Mouse (Mus musculus): ENCODE results near the gene Ppcs. TPM values are rescaled to one million over a fixed set of nuclear protein-coding genes. Genes with fewer than 3 reads are reported as not detected.

Ppcs gene
- polyA plus RNA-seq, 1 experiment from 2014 or later = 31.5 TPM

DNA sequence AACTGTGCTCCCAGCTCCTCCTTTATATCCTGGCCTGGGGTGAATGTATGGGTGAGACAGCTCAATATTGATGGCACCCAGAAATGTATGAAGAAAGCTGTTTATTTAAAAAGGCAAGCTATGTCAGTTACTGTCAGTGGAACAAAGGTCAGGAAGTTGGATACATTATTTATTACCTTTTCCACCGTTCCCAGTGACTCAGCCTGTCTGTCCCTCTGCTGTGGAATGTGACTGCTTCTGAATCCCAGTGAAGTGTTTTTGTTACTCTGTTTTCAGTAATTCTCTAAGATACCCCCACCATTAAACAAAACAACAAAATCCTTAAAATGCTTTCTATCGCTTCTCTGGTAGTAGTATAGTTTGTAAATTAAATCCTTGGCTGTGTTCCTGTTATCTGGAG lies 3.4 kb upstream of the Ppcs start:
- no peaks in the 10 kb centered on the region; the same call in 1 of the 2 replicates for H3K27me3 ChIP-seq (ENCODE audit: control insufficient read depth, insufficient read depth, low read depth, low read length)
- ATAC-seq (ENCODE audit: low read depth) = no peak
- 29% methylated on average over 2 of the region's 2 CpGs for WGBS
- H3K9me3 ChIP-seq (ENCODE audit: control insufficient read depth, low read length) = no peaks in the 10 kb centered on the region
- H3K4me1 ChIP-seq (replicated peaks; ENCODE audit: control insufficient read depth, insufficient read depth, low read length) = peaks cover 15% of the 10 kb centered on the region
- H3K9ac ChIP-seq (ENCODE audit: low read length) = no peak overlapping the region
- no peak overlapping the region for H3K27ac ChIP-seq (ENCODE audit: low read length)
- no peak overlapping the region for H3K4me3 ChIP-seq (ENCODE audit: low read length)
- no peak overlapping the region for H3K4me2 ChIP-seq (ENCODE audit: low read depth, low read length)
- no peaks in the 10 kb centered on the region for H3K36me3 ChIP-seq (ENCODE audit: control insufficient read depth, insufficient read depth, low read length)

DNA sequence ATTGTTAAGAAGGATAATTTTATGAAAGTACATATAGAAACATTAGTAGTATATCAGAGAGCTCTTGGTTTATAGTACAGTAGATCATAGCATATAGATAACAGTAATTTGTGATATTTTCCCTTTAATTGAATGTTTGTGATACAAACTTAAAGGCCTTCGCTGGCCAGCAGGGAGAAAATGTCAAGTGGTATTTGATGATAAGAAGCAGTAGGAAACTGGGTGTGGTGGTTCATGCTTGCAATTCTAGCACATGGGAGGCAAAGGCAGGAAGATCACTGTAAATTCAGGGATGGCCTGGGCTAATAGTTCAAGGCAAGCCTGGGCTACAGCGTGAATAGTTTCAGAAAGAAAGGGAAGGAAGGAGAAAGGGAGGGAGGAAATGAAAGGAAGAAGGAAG lies 2.9 kb upstream of the Ppcs start:
- no peaks in the 10 kb centered on the region; the same call in 1 of the 2 replicates for H3K27me3 ChIP-seq (ENCODE audit: control insufficient read depth, insufficient read depth, low read depth, low read length)
- 74% methylated on average over 2 of the region's 2 CpGs for WGBS
- no peak overlapping the region for H3K4me3 ChIP-seq (ENCODE audit: low read length)
- no peak overlapping the region for H3K9ac ChIP-seq (ENCODE audit: low read length)
- H3K36me3 ChIP-seq (ENCODE audit: control insufficient read depth, insufficient read depth, low read length) = no peaks in the 10 kb centered on the region
- H3K4me2 ChIP-seq (ENCODE audit: low read depth, low read length) = no peak overlapping the region
- H3K27ac ChIP-seq (ENCODE audit: low read length) = no peak overlapping the region
- peaks cover 15% of the 10 kb centered on the region for H3K4me1 ChIP-seq (replicated peaks; ENCODE audit: control insufficient read depth, insufficient read depth, low read length)
- H3K9me3 ChIP-seq (ENCODE audit: control insufficient read depth, low read length) = no peaks in the 10 kb centered on the region
- ATAC-seq (ENCODE audit: low read depth) = no peak

GRCm38 (mm10) chr4:119421921-119422293 lies 313 bp downstream of the Ppcs start:
- Histone ChIP-seq H3K27ac (ENCODE audit: low read length) (peak overlapping the region; percentile 96), H3K9ac (ENCODE audit: low read length) (peak overlapping the region; percentile 92), H3K9me3 (ENCODE audit: control insufficient read depth, low read length) (no peaks in the 10 kb centered on the region), H3K4me1 (replicated peaks; ENCODE audit: control insufficient read depth, insufficient read depth, low read length) (peaks cover 15% of the 10 kb centered on the region), H3K27me3 (ENCODE audit: control insufficient read depth, insufficient read depth, low read depth, low read length) (no peaks in the 10 kb centered on the region), H3K4me2 (ENCODE audit: low read depth, low read length) (peak overlapping the region; percentile 78), H3K36me3 (ENCODE audit: control insufficient read depth, insufficient read depth, low read length) (no peaks in the 10 kb centered on the region), H3K4me3 (ENCODE audit: low read length) (peak overlapping the region; percentile 79)
- under 1% methylated on average over 31 of the region's 31 CpGs for WGBS
- ATAC-seq (ENCODE audit: low read depth) = peak; percentile 63

DNA sequence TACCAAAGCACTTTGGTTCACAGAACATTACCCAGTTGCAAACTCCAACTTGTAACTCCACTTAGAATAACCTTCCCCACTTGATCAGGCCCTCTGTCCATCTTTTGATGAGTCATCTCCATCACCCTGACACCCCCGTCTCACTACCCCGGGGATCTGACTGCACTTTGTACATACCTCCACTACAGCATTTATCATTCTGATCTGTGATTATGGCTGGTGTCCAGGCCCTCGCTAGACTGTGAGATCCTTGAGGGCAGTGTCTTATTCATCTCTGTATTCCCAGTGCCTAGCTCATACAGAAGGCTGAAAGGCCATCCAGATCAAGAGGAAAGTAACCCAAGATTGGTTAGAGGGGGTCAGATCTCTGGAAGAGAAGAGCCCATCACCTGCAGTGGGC lies 1.0 kb downstream of the Ppcs start:
- 24% methylated on average over 3 of the region's 3 CpGs for WGBS
- H3K9me3 ChIP-seq (ENCODE audit: control insufficient read depth, low read length) = no peaks in the 10 kb centered on the region
- peaks cover 15% of the 10 kb centered on the region for H3K4me1 ChIP-seq (replicated peaks; ENCODE audit: control insufficient read depth, insufficient read depth, low read length)
- H3K27ac ChIP-seq (ENCODE audit: low read length) = no peak overlapping the region
- peak overlapping the region; percentile 92 for H3K9ac ChIP-seq (ENCODE audit: low read length)
- ATAC-seq (ENCODE audit: low read depth) = no peak
- H3K4me3 ChIP-seq (ENCODE audit: low read length) = peak overlapping the region; percentile 79
- H3K4me2 ChIP-seq (ENCODE audit: low read depth, low read length) = peak overlapping the region; percentile 78
- no peaks in the 10 kb centered on the region for H3K36me3 ChIP-seq (ENCODE audit: control insufficient read depth, insufficient read depth, low read length)
- H3K27me3 ChIP-seq (ENCODE audit: control insufficient read depth, insufficient read depth, low read depth, low read length) = no peaks in the 10 kb centered on the region

DNA sequence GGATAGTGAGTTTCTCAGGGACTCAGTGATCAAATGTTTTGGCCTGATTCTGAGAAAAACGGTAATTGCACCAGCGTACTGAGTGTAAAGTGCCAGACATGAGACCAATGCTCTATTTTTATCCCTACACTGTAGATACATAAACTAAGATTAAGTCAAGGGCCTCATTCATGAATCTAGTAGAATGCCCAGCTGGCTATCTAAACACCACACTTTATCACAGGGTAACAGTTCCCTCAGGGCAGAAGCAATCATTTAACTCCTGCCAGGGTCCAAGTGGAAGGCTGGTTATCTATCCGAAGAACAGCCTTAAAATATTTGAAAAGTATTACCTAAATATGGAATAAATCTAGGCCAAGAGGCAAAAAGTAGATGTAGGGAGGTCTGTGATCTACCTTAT lies 4.3 kb downstream of the Ppcs start:
- no peak overlapping the region for H3K27ac ChIP-seq (ENCODE audit: low read length)
- peaks cover 11% of the 10 kb centered on the region for H3K4me1 ChIP-seq (replicated peaks; ENCODE audit: control insufficient read depth, insufficient read depth, low read length)
- no peak overlapping the region for H3K9ac ChIP-seq (ENCODE audit: low read length)
- 86% methylated on average over 3 of the region's 3 CpGs for WGBS
- no peak overlapping the region for H3K4me2 ChIP-seq (ENCODE audit: low read depth, low read length)
- H3K4me3 ChIP-seq (ENCODE audit: low read length) = no peak overlapping the region
- H3K9me3 ChIP-seq (ENCODE audit: control insufficient read depth, low read length) = no peaks in the 10 kb centered on the region
- H3K36me3 ChIP-seq (ENCODE audit: control insufficient read depth, insufficient read depth, low read length) = no peaks in the 10 kb centered on the region
- no peaks in the 10 kb centered on the region for H3K27me3 ChIP-seq (ENCODE audit: control insufficient read depth, insufficient read depth, low read depth, low read length)
- ATAC-seq (ENCODE audit: low read depth) = no peak

- WGBS = 69% methylated on average over 3 of the region's 3 CpGs
- no peak overlapping the region for H3K27ac ChIP-seq (ENCODE audit: low read length)
- no peak overlapping the region for H3K9ac ChIP-seq (ENCODE audit: low read length)
- peaks cover 16% of the 10 kb centered on the region for H3K4me1 ChIP-seq (replicated peaks; ENCODE audit: control insufficient read depth, insufficient read depth, low read length)
- no peak overlapping the region for H3K4me2 ChIP-seq (ENCODE audit: low read depth, low read length)
- no peaks in the 10 kb centered on the region for H3K27me3 ChIP-seq (ENCODE audit: control insufficient read depth, insufficient read depth, low read depth, low read length)
- no peaks in the 10 kb centered on the region for H3K9me3 ChIP-seq (ENCODE audit: control insufficient read depth, low read length)
- ATAC-seq (ENCODE audit: low read depth) = no peak
- no peak overlapping the region for H3K4me3 ChIP-seq (ENCODE audit: low read length)
- no peaks in the 10 kb centered on the region for H3K36me3 ChIP-seq (ENCODE audit: control insufficient read depth, insufficient read depth, low read length)
Observed at GRCm38 (mm10) chr4:119417270-119417669, 5.0 kb downstream of the Ppcs start.

GRCm38 (mm10) chr4:119415072-119415753 lies 7.0 kb downstream of the Ppcs start, which contains the start of gene Ccdc30:
Gene Ccdc30, minus strand, starts transcription at chr4:119415521.
- H3K27ac ChIP-seq (ENCODE audit: low read length) = no peak within 1 kb of the TSS
- under 1% methylated on average over 49 of the region's 49 CpGs for WGBS
- H3K4me2 ChIP-seq (ENCODE audit: low read depth, low read length) = peak within 1 kb of the TSS; percentile 79
- peaks cover 8% of the 10 kb centered on the region; the same call in 1 of the 2 replicates for H3K4me1 ChIP-seq (replicated peaks; ENCODE audit: control insufficient read depth, insufficient read depth, low read length)
- no peaks in the 10 kb centered on the region for H3K9me3 ChIP-seq (ENCODE audit: control insufficient read depth, low read length)
- no peaks in the 10 kb centered on the region for H3K36me3 ChIP-seq (ENCODE audit: control insufficient read depth, insufficient read depth, low read length)
- no peaks in the 10 kb centered on the region for H3K27me3 ChIP-seq (ENCODE audit: control insufficient read depth, insufficient read depth, low read depth, low read length)
- H3K4me3 ChIP-seq (ENCODE audit: low read length) = peak within 1 kb of the TSS; percentile 58
- ATAC-seq (ENCODE audit: low read depth) = peak; percentile 99
- peak within 1 kb of the TSS; percentile 63 for H3K9ac ChIP-seq (ENCODE audit: low read length)

DNA sequence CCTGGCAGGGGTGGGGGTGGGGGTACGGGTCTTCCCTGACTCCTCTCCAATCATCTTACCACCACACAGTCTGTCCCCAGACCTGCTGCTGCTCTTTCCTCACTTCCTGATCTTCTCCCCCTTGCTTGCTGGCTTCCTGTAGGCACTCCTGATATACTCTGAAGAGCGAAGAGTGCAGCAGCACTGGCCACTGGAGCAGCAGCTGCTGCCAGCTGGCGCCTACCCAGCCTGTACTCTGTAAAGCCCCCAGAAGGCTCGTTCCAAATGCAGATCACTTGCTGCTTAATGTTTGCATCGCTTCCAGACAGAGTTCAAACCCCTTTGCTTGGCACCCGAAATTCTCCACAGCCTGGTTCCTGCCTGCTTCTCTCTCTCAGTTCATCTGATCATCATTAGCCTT lies 9.4 kb downstream of the Ppcs start:
- Histone ChIP-seq H3K4me1 (replicated peaks; ENCODE audit: control insufficient read depth, insufficient read depth, low read length) (peaks cover 8% of the 10 kb centered on the region; the same call in 1 of the 2 replicates), H3K4me3 (ENCODE audit: low read length) (no peak overlapping the region), H3K36me3 (ENCODE audit: control insufficient read depth, insufficient read depth, low read length) (no peaks in the 10 kb centered on the region), H3K9ac (ENCODE audit: low read length) (no peak overlapping the region), H3K9me3 (ENCODE audit: control insufficient read depth, low read length) (no peaks in the 10 kb centered on the region), H3K27ac (ENCODE audit: low read length) (peak overlapping the region; percentile 53), H3K27me3 (ENCODE audit: control insufficient read depth, insufficient read depth, low read depth, low read length) (no peaks in the 10 kb centered on the region), H3K4me2 (ENCODE audit: low read depth, low read length) (0 out of 2 replicates have a peak overlapping the region, but pooled peaks have one; percentile 17)
- WGBS = 47% methylated on average over 6 of the region's 6 CpGs
- ATAC-seq (ENCODE audit: low read depth) = peak; percentile 74

DNA sequence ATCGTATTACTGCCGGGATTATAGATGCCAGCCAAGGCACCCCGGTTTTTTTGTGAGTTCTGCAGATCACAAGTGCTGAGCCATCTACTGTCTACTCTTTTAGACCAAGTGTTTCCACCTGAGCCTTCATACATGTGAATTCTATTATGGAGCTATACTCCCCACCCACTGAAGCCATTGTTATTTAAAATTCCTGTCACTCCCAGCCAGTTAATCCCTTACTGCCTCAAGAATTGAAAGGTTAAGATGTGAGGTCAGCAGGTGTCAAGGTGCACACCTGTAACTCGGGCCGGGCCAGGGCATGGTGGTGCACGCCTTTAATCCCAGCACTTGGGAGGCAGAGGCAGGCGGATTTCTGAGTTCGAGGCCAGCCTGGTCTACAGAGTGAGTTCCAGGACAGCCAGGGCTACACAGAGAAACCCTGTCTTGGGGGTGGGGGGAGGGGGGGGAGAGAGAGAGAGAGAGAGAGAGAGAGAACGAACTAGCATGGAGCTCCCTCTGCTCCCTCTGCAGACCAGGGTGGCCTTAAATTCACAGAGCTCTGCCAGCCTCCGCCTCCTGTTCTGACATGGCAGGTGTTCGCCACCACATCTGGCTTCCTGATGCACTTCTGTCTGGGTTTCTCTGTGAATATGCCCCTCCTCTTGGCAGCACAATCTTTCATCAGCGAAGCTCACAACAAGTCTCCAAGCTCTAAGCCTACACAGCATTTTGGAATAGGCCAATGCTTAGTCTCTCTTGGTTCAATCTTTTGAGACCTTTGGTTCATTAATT lies 10.2 kb downstream of the Ppcs start:
- H3K27me3 ChIP-seq (ENCODE audit: control insufficient read depth, insufficient read depth, low read depth, low read length) = no peaks in the 10 kb centered on the region
- no peak overlapping the region for H3K9ac ChIP-seq (ENCODE audit: low read length)
- H3K4me3 ChIP-seq (ENCODE audit: low read length) = no peak overlapping the region
- H3K4me2 ChIP-seq (ENCODE audit: low read depth, low read length) = no peak overlapping the region
- 69% methylated on average over 12 of the region's 12 CpGs for WGBS
- peak overlapping the region; percentile 53 for H3K27ac ChIP-seq (ENCODE audit: low read length)
- no peaks in the 10 kb centered on the region for H3K9me3 ChIP-seq (ENCODE audit: control insufficient read depth, low read length)
- H3K4me1 ChIP-seq (replicated peaks; ENCODE audit: control insufficient read depth, insufficient read depth, low read length) = peaks cover 8% of the 10 kb centered on the region; the same call in 1 of the 2 replicates
- no peak for ATAC-seq (ENCODE audit: low read depth)
- no peaks in the 10 kb centered on the region for H3K36me3 ChIP-seq (ENCODE audit: control insufficient read depth, insufficient read depth, low read length)

All from lung, embryonic 16.5 days (tissue).